Mouse (Mus musculus) testis, adult 2 months (tissue): ENCODE measurements around the gene Dcbld2. TPM values are rescaled to one million over a fixed set of nuclear protein-coding genes. Genes with fewer than 3 reads are reported as not detected.

Source experiments
- H3K27ac ChIP-seq: fragments of 200-500 bp; 2 replicates; pipeline ENCODE4 v1.5.1; 2012; ENCODE audit warnings: low read depth, low read length; ENCODE audit not compliant: control insufficient read depth, insufficient read depth
- H3K27me3 ChIP-seq: fragments of 200-500 bp; 2 replicates; pipeline ENCODE4 v1.6.1; 2012; ENCODE audit warnings: mild to moderate bottlenecking, low read length, moderate library complexity; ENCODE audit not compliant: control insufficient read depth, insufficient read depth
- H3K36me3 ChIP-seq: fragments of 200-500 bp; 2 replicates; pipeline ENCODE4 v1.6.1; 2012; ENCODE audit warnings: mild to moderate bottlenecking, low read length; ENCODE audit not compliant: control insufficient read depth, insufficient read depth
- H3K4me1 ChIP-seq: fragments of 200-500 bp; 2 replicates; pipeline ENCODE4 v1.6.1; 2012; ENCODE audit warnings: low read length; ENCODE audit not compliant: control insufficient read depth, insufficient read depth
- H3K4me3 ChIP-seq: fragments of 200-500 bp; 2 replicates; pipeline ENCODE4 v1.5.1; 2012; ENCODE audit warnings: low read depth, mild to moderate bottlenecking, low read length, moderate library complexity, mixed read lengths; ENCODE audit not compliant: control insufficient read depth
- CTCF ChIP-seq: fragments of 200-500 bp; IDR thresholded peaks from 2 replicates; pipeline ENCODE4 v1.5.1; 2012; ENCODE audit warnings: low read depth, mild to moderate bottlenecking, inconsistent platforms, low read length, moderate library complexity; ENCODE audit not compliant: control insufficient read depth, insufficient read depth, insufficient replicate concordance
- POLR2A ChIP-seq: fragments of 200-500 bp; IDR thresholded peaks from 2 replicates; pipeline ENCODE4 v1.6.1; 2012; ENCODE audit warnings: low read depth, mild to moderate bottlenecking, inconsistent platforms, low read length, moderate library complexity; ENCODE audit not compliant: control insufficient read depth
- polyA plus RNA-seq: library from polyadenylated mRNA; depleted of rRNA; stranded (reverse); fragments of >200 nt; gene quantifications from 2 replicates; pipeline ENCODE4 v1.2.3, GENCODE M21; 2012

Gene Dcbld2
- polyA plus RNA-seq, 1 experiment, result 24.4 TPM

- no peaks in the 10 kb centered on the region for H3K4me1 ChIP-seq
- no peaks in the 10 kb centered on the region for H3K27me3 ChIP-seq
- TF ChIP-seq POLR2A (no peak), CTCF (no peak)
- H3K36me3 ChIP-seq, result no peaks in the 10 kb centered on the region
- H3K4me3 ChIP-seq, result no peak overlapping the region; the same call in none of the 2 replicates
- H3K27ac ChIP-seq, result no peak overlapping the region
These were observed 52.1 kb downstream of the Dcbld2 start for GRCm38 (mm10) chr16:58460386-58460785.

GRCm38 (mm10) chr16:58461856-58462518, 53.7 kb downstream of the Dcbld2 start:
- TF ChIP-seq POLR2A (no peak), CTCF (no peak)
- Histone ChIP-seq H3K36me3 (no peaks in the 10 kb centered on the region), H3K4me3 (no peak overlapping the region), H3K4me1 (no peaks in the 10 kb centered on the region), H3K27ac (no peak overlapping the region), H3K27me3 (no peaks in the 10 kb centered on the region)

GRCm38 (mm10) chr16:58462519-58462918, 54.3 kb downstream of the Dcbld2 start:
- no peaks in the 10 kb centered on the region for H3K36me3 ChIP-seq
- H3K4me3 ChIP-seq, result no peak overlapping the region
- no peaks in the 10 kb centered on the region for H3K27me3 ChIP-seq
- no peaks in the 10 kb centered on the region for H3K4me1 ChIP-seq
- TF ChIP-seq CTCF (no peak), POLR2A (no peak)
- H3K27ac ChIP-seq, result no peak overlapping the region

GRCm38 (mm10) chr16:58464051-58464450, 55.8 kb downstream of the Dcbld2 start:
- no peak overlapping the region for H3K4me3 ChIP-seq
- no peaks in the 10 kb centered on the region for H3K4me1 ChIP-seq
- no peak for TF ChIP-seq POLR2A
- TF ChIP-seq CTCF, result no peak
- no peaks in the 10 kb centered on the region for H3K27me3 ChIP-seq
- H3K27ac ChIP-seq, result no peak overlapping the region
- H3K36me3 ChIP-seq, result no peaks in the 10 kb centered on the region

- Histone ChIP-seq H3K4me3 (no peak overlapping the region), H3K27me3 (no peaks in the 10 kb centered on the region), H3K27ac (no peak overlapping the region), H3K4me1 (no peaks in the 10 kb centered on the region), H3K36me3 (no peaks in the 10 kb centered on the region)
- TF ChIP-seq POLR2A, result no peak
- no peak for TF ChIP-seq CTCF
These were observed 57.2 kb downstream of the Dcbld2 start for GRCm38 (mm10) chr16:58465412-58465811.

- H3K4me1 ChIP-seq, result no peaks in the 10 kb centered on the region
- H3K36me3 ChIP-seq, result no peaks in the 10 kb centered on the region
- H3K4me3 ChIP-seq, result no peak overlapping the region
- no peak for TF ChIP-seq CTCF
- no peak for TF ChIP-seq POLR2A
- no peaks in the 10 kb centered on the region for H3K27me3 ChIP-seq
- H3K27ac ChIP-seq, result no peak overlapping the region
These were observed 61.8 kb downstream of the Dcbld2 start for GRCm38 (mm10) chr16:58470061-58470460.

- no peaks in the 10 kb centered on the region for H3K4me1 ChIP-seq
- H3K27me3 ChIP-seq, result no peaks in the 10 kb centered on the region
- TF ChIP-seq POLR2A, result no peak
- no peak for TF ChIP-seq CTCF
- H3K4me3 ChIP-seq, result no peak overlapping the region
- H3K36me3 ChIP-seq, result no peaks in the 10 kb centered on the region
- no peak overlapping the region for H3K27ac ChIP-seq
These were observed 62.6 kb downstream of the Dcbld2 start for GRCm38 (mm10) chr16:58470841-58471240.

- Histone ChIP-seq H3K4me1 (no peaks in the 10 kb centered on the region), H3K36me3 (no peaks in the 10 kb centered on the region), H3K4me3 (peak overlapping the region; percentile 31; the same call in 1 of the 2 replicates), H3K27me3 (no peaks in the 10 kb centered on the region), H3K27ac (no peak overlapping the region)
- TF ChIP-seq CTCF (no peak), POLR2A (no peak)
These were observed 66.6 kb downstream of the Dcbld2 start for GRCm38 (mm10) chr16:58474875-58475274.
